Mouse (Mus musculus) 416B (cell line): ENCODE measurements around the gene Vti1a.
A peak's percentile ranks its signal among the peaks of the same experiment; 100 is the strongest.

Experiments
- DNase-seq: peaks from one replicate; pipeline ENCODE4 v3.0.0; 2011; ENCODE audit warnings: low read depth

Gene Vti1a

DNA sequence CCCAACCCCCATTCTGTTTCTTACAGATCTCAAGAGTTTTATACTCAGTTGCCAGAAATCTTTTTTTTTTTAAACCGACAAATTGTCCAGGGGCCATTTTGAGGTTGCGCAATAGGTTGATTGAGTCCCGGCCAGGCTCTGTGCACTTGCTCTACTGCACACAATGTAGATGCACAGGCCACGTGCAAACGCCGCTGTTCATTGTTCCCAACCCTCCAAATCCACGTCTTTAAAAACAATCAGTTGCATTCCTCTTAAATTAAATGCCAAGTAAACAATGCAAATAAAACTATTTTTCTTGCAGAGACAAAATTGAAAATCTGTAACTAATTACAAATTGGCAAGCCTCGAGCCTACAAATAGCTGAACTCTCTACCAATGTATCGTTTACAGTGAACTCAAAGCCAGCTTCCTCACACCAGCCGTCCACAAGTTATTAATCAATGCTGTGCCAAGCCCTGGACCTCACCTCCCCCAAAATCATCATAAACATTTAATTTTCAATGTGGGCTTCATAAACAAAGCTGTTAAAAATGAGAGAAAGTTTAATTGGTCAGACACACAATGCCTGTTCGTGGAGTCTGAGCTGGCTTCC, 244.1 kb downstream of the Vti1a start:
- no peak for DNase-seq

DNA sequence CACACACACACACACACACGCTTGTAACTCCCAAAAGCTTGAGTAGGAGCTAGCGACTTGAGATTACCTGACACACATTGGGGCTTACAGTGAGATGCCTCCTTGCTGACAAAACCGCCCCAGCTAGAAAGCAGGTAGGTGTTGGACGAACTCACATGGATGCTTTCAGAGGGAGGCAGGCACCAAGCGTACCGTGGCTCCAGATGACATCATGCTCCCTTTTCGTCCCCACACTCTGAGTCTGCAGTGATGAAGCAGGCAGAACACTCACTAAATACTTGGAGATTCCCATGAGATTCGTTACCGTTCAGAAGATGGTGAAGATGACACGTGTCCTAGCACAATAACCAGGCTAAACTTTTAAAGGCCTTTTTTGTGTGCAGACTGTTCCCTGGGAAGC, 245.4 kb downstream of the Vti1a start:
- DNase-seq: no peak

- no peak for DNase-seq
These were observed 246.5 kb downstream of the Vti1a start for GRCm38 (mm10) chr19:55562487-55563147.

- DNase-seq: no peak
These were observed 247.1 kb downstream of the Vti1a start for GRCm38 (mm10) chr19:55563148-55563651.

DNA sequence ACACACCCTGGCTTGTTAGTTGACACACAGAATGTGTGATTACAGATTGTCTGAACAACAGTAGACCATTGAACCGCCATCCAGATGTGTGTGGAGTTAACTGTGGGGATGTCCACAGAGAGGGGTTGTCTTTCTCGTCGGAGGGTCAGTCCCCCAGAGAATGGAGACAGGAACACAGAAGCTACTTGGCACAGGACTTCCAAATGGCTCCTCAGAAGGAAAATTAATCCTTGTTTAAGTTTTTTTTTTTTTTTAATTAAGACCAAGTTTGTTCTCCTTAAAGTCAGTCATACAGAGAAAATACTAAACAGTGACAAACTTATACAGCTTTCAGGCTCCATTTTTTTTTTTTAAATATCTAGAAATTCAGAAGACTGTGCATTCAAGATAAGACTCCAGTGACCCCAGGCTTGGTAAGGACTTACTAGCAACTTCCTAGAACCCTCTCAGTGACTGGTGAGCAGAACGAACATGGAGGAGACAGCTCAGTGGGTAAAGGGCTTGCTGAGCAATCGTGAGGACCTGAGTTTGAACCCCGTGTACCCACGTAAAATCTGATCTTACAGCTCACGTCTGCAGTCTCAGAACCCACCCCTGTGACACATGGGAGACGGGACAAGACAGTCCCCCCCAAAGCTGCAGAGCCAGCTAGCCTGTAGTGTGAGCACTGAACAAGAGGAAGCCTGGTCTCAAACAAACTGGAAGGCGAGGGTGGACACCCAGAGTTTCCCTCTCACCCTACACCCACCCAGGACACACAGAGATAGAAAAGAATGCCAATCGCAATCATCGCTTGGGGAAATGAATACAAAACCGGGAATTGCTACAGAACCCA, 248.2 kb downstream of the Vti1a start:
- no peak for DNase-seq

GRCm38 (mm10) chr19:55565111-55565510, 249.0 kb downstream of the Vti1a start:
- DNase-seq: no peak

DNA sequence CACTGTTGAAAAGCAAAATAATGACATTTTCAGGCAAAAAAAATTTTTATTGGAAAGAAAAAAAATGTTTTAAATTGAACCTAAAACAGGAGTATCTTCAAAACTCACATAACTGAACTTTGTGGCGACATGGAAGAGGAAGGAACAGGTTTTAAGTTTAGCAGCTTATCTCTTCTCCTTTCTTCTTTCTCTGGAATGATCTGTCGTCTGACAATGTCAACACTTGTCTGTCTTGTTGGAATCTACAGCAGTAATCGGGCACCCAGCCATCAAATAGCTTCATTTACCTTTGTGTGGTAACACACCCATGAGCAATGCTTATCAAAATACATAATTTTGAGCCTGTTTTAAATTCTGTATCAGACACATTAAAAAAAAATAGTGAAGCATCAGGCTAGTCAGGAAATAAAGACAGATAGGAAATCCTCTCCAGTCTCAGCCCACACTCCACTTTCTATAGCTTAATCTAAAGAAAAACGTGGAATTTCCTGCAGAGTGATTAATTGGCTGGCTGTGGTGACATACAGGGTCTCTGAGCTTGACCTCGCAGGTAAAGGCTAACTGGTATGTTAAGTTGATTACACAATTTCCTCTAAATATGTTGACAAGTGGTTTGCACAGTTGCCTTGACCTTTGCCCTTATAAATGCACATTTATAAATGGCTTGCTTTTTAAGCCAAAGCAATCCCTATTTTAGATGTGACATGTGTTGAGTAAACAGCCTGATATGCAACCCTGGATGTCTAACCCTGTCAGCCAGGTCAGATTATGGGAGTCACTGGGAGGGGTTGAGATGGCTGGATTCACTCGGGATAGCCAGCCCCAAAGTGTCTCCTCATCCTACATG, 249.7 kb downstream of the Vti1a start:
- DNase-seq: peak; percentile 50

GRCm38 (mm10) chr19:55569114-55569513, 253.0 kb downstream of the Vti1a start:
- DNase-seq: no peak

- DNase-seq: no peak
These were observed 253.8 kb downstream of the Vti1a start for GRCm38 (mm10) chr19:55569894-55570293.

DNA sequence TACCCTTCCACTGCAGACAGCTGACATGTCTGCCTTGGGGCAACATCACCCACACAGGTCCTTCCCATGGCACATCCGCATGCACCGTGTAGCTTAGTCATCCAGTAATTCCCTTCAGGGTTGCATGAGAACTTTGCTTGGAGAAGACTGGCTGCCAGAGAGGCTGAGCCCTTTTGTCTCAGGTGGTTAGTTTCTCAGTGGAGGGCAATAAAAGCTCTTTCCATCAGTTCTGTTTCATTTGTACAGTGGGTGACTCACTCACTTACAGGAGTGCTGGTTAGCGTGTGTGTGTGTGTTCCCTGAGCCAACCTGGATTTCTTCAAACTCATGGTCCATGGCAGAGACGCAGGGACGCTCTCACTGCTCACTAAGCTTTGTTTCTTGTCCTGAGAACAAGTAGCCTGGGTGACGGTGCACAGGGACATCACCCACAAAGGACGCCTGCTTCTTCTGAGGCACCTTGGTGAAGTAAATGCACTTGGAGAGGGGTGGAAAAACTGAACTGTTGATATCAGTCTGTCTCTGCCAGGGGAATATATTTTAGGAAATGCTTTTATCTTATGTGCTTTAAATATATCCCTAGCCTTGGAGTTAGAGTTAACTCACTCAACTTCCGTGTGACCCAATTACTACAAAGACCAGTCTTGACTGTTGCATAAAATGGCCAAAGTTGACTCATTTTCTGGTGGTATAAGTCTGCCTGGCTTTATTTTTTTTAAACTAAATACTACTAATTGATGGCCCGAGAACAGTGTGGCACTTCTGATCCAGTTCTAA, 254.6 kb downstream of the Vti1a start:
- DNase-seq: no peak

- DNase-seq: no peak
These were observed 255.4 kb downstream of the Vti1a start for GRCm38 (mm10) chr19:55571486-55571885.

DNA sequence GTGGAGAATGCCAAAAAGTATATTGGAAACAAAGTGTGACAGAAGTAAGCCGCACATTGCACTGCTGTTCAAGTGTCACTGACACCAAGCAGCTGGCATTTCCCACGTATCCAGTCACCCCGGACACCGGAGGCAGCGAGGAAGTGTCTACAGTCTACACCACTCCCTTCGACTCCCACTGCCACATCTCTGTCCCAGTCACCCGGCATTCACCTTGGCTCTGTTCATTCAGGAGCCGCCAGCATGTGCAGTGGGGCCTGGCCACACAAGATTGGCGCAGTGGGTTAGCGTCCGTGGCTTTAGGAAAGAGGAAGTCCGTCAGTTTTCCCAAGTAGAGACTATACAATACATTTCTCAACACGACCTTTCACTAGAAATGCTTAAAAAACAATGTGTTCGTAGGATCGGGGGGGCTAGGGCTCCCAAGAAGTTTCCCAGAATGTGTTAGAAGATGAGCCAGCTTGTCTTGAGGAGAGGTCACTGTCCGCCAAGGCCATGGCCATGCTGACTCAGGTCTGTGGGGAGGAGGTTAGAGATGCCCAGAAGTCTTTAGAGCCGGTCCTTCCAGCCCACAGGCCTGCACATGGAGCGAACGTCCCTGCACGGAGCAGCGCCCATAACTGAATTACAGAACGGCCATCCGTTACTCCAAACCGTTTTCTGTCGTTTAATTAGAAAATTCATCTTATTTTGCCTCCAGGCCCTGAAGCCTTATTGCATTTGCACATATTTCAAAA, 261.4 kb downstream of the Vti1a start:
- DNase-seq: no peak

- no peak for DNase-seq
These were observed 262.3 kb downstream of the Vti1a start for GRCm38 (mm10) chr19:55578094-55579085.

DNA sequence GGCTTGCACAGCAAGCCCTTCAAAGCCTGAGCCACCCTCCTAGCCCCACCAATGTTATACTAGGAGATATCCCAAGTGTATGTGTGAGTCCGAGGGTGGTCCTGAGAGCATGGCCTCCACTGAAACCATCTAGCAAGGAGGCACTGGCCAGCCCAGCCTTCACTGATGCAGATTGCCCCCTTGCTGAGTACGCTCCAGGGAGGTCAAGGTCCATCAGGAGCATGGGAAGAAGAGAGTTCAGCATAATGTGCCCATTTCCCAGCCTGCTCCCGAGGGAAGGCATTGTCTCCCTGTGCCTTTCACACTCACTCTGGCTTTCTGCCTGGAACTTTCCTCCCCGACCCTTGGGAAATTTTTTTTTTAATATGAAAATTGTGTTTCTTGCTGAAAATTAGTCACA, 263.2 kb downstream of the Vti1a start:
- DNase-seq: no peak

- no peak for DNase-seq
These were observed 264.1 kb downstream of the Vti1a start for GRCm38 (mm10) chr19:55580152-55580551.

DNA sequence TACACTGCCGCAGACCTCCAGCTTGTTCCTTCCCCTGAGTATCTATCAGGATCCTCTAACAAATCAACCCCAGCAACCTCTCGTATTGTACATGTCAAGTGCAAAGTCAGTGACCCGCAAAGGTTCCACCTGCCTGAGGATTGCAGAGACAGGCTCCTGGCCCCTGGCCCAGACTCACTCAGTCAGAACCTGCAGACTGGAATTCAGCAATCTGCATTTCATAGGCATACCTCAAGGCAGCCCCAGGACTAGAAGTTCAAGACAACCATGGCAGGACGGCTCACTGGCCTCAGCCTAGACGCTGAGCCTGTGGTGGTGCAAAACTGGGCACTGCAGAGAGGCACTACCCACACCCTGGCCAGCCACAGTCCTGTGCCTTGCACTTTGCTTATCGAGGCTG, 264.6 kb downstream of the Vti1a start:
- no peak for DNase-seq

DNA sequence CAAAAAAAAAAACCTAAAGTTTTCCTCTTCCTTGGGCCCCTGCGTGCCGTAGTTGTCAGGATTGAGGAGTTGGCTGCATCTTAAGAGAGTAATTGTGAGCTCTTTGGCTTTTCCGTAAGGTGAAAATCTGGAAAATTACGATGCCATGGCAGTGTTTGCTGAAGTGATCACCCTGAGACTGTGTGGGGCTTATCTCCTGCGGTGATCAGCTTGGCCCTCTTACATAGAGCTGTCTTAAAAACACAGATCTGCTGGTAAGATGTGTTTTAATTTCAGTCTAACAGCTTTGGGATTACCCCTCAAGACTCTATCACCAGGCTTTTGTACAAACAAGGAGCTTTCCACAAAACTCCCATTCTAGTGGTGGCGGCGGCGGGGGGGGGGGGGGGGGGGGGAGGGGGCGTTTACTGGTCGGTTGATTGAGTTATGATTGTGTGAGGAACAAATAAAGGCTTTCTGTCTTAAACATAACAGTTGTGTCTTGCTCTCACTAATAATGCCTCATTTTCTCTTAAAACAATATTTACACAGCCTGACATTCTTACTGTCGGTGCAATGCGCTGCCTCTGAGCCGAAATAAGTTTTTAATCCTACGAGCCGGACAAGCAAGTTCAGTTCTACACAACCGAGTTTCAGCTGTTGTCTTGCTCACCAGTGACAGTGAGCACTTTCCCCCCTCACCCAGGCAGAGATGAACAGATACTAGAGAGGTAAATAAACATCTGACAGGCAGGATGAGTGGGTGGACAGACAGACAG, 267.0 kb downstream of the Vti1a start:
- no peak for DNase-seq
